Mouse (Mus musculus) embryonic fibroblast, embryonic 13.5 days (primary cell): ENCODE measurements around the gene Art3.

Experiments used
- CTCF ChIP-seq: IDR thresholded peaks from 2 replicates; pipeline ENCODE4 v1.5.1; 2011; ENCODE audit warnings: mild to moderate bottlenecking, control low read depth, low read length, moderate library complexity, borderline replicate concordance; ENCODE audit not compliant: insufficient read depth
- POLR2A ChIP-seq: IDR thresholded peaks from 2 replicates; pipeline ENCODE4 v1.6.1; 2011; ENCODE audit warnings: low read depth, mild to moderate bottlenecking, control low read depth, low read length, moderate library complexity

- TF ChIP-seq CTCF (no peak), POLR2A (no peak)
Observed at GRCm38 (mm10) chr5:92304291-92304690, 27.3 kb upstream of the Art3 start.
